Mouse (Mus musculus): ENCODE results near the gene Flad1. TPM values are rescaled to one million over a fixed set of nuclear protein-coding genes. Genes with fewer than 3 reads are reported as not detected.

The Flad1 gene
- polyA plus RNA-seq, 1 experiment from 2014 or later: 32.7 TPM

- Histone ChIP-seq H3K9me3 (replicated peaks) (no peaks in the 10 kb centered on the region), H3K27ac (replicated peaks) (peak overlapping the region; percentile 78), H3K27me3 (replicated peaks) (peaks cover 30% of the 10 kb centered on the region), H3K9ac (replicated peaks) (peak overlapping the region; percentile 35), H3K4me2 (peak overlapping the region; percentile 97), H3K4me3 (replicated peaks) (peak overlapping the region; percentile 48), H3K36me3 (no peaks in the 10 kb centered on the region), H3K4me1 (peaks cover 65% of the 10 kb centered on the region)
- ATAC-seq (ENCODE audit: low FRiP score): peak; percentile 88
- 0% methylated on average over 15 of the region's 15 CpGs for WGBS
These were observed 18.1 kb downstream of the Flad1 start for GRCm38 (mm10) chr3:89393605-89394004.

GRCm38 (mm10) chr3:89392871-89393311, 18.8 kb downstream of the Flad1 start:
- ATAC-seq (ENCODE audit: low FRiP score): no peak
- under 1% methylated on average over 21 of the region's 24 CpGs for WGBS
- peak overlapping the region; percentile 36; the same call in 1 of the 2 replicates for H3K9ac ChIP-seq (replicated peaks)
- no peaks in the 10 kb centered on the region for H3K9me3 ChIP-seq (replicated peaks)
- peaks cover 65% of the 10 kb centered on the region for H3K4me1 ChIP-seq
- peak overlapping the region; percentile 97 for H3K4me2 ChIP-seq
- H3K27me3 ChIP-seq (replicated peaks): peaks cover 28% of the 10 kb centered on the region
- H3K36me3 ChIP-seq: no peaks in the 10 kb centered on the region
- no peak overlapping the region for H3K27ac ChIP-seq (replicated peaks)
- peak overlapping the region; percentile 48 for H3K4me3 ChIP-seq (replicated peaks)

- WGBS: under 1% methylated on average over 51 of the region's 56 CpGs
- Histone ChIP-seq H3K9ac (replicated peaks) (peak overlapping the region; percentile 52), H3K9me3 (replicated peaks) (no peaks in the 10 kb centered on the region), H3K4me1 (peaks cover 71% of the 10 kb centered on the region), H3K36me3 (no peaks in the 10 kb centered on the region), H3K27me3 (replicated peaks) (peaks cover 26% of the 10 kb centered on the region), H3K4me2 (peak overlapping the region; percentile 97), H3K4me3 (replicated peaks) (peak overlapping the region; percentile 48), H3K27ac (replicated peaks) (no peak overlapping the region)
- no peak for ATAC-seq (ENCODE audit: low FRiP score)
These were observed 19.8 kb downstream of the Flad1 start for GRCm38 (mm10) chr3:89391663-89392511.

- Histone ChIP-seq H3K27ac (replicated peaks) (no peak overlapping the region), H3K4me1 (peaks cover 63% of the 10 kb centered on the region)
- WGBS: 13% methylated on average over 18 of the region's 19 CpGs
These were observed 20.7 kb downstream of the Flad1 start for GRCm38 (mm10) chr3:89390699-89391662.

GRCm38 (mm10) chr3:89390111-89390515, 21.6 kb downstream of the Flad1 start:
- Histone ChIP-seq H3K27me3 (replicated peaks) (peaks cover 13% of the 10 kb centered on the region), H3K27ac (replicated peaks) (no peak overlapping the region), H3K4me3 (replicated peaks) (no peak overlapping the region), H3K4me1 (peaks cover 54% of the 10 kb centered on the region), H3K9me3 (replicated peaks) (no peaks in the 10 kb centered on the region), H3K4me2 (no peak overlapping the region), H3K9ac (replicated peaks) (no peak overlapping the region), H3K36me3 (no peaks in the 10 kb centered on the region)
- 43% methylated on average over 4 of the region's 5 CpGs for WGBS
- ATAC-seq (ENCODE audit: low FRiP score): no peak

More at GRCm38 (mm10) chr3:89390699-89391662, 20.7 kb downstream of the Flad1 start:
- peak overlapping the region; percentile 97 for H3K4me2 ChIP-seq
- peak overlapping the region; percentile 48 for H3K4me3 ChIP-seq (replicated peaks)
- ATAC-seq (ENCODE audit: low FRiP score): no peak
- H3K36me3 ChIP-seq: no peaks in the 10 kb centered on the region
- H3K27me3 ChIP-seq (replicated peaks): peaks cover 19% of the 10 kb centered on the region
- H3K9ac ChIP-seq (replicated peaks): peak overlapping the region; percentile 52
- H3K9me3 ChIP-seq (replicated peaks): no peaks in the 10 kb centered on the region

GRCm38 (mm10) chr3:89388901-89389740, 22.5 kb downstream of the Flad1 start:
- Histone ChIP-seq H3K9me3 (replicated peaks) (no peaks in the 10 kb centered on the region), H3K4me3 (replicated peaks) (no peak overlapping the region), H3K4me2 (no peak overlapping the region), H3K9ac (replicated peaks) (no peak overlapping the region), H3K4me1 (peaks cover 44% of the 10 kb centered on the region), H3K27ac (replicated peaks) (no peak overlapping the region), H3K27me3 (replicated peaks) (peaks cover 8% of the 10 kb centered on the region; the same call in 1 of the 2 replicates), H3K36me3 (no peaks in the 10 kb centered on the region)
- ATAC-seq (ENCODE audit: low FRiP score): no peak
- 67% methylated on average over 6 of the region's 6 CpGs for WGBS

- Histone ChIP-seq H3K4me1 (peaks cover 36% of the 10 kb centered on the region), H3K4me2 (no peak overlapping the region), H3K36me3 (no peaks in the 10 kb centered on the region), H3K27me3 (replicated peaks) (peaks cover 5% of the 10 kb centered on the region; the same call in 1 of the 2 replicates), H3K4me3 (replicated peaks) (no peak overlapping the region), H3K9me3 (replicated peaks) (no peaks in the 10 kb centered on the region), H3K27ac (replicated peaks) (no peak overlapping the region), H3K9ac (replicated peaks) (no peak overlapping the region)
- ATAC-seq (ENCODE audit: low FRiP score): peak; percentile 18; the same call in 1 of the 2 replicates
- WGBS: 57% methylated on average over 10 of the region's 11 CpGs
These were observed 23.4 kb downstream of the Flad1 start for GRCm38 (mm10) chr3:89388134-89388881.

GRCm38 (mm10) chr3:89387632-89388031, 24.0 kb downstream of the Flad1 start:
- Histone ChIP-seq H3K4me3 (replicated peaks) (no peak overlapping the region), H3K36me3 (no peaks in the 10 kb centered on the region), H3K9ac (replicated peaks) (no peak overlapping the region), H3K27ac (replicated peaks) (no peak overlapping the region; the same call in 1 of the 2 replicates), H3K9me3 (replicated peaks) (no peaks in the 10 kb centered on the region), H3K4me1 (peaks cover 31% of the 10 kb centered on the region), H3K27me3 (replicated peaks) (peaks cover 1% of the 10 kb centered on the region; the same call in 1 of the 2 replicates), H3K4me2 (no peak overlapping the region)
- no peak for ATAC-seq (ENCODE audit: low FRiP score)
- 80% methylated on average over 11 of the region's 11 CpGs for WGBS

- H3K9me3 ChIP-seq (replicated peaks): no peaks in the 10 kb centered on the region
- H3K4me2 ChIP-seq: no peak overlapping the region
- no peak overlapping the region for H3K9ac ChIP-seq (replicated peaks)
- no peak overlapping the region for H3K4me3 ChIP-seq (replicated peaks)
- H3K27me3 ChIP-seq (replicated peaks): no peaks in the 10 kb centered on the region
- H3K36me3 ChIP-seq: no peaks in the 10 kb centered on the region
- H3K4me1 ChIP-seq: peaks cover 22% of the 10 kb centered on the region
- no peak overlapping the region for H3K27ac ChIP-seq (replicated peaks)
- ATAC-seq (ENCODE audit: low FRiP score): no peak
- WGBS: 58% methylated on average over 17 of the region's 17 CpGs
These were observed 24.9 kb downstream of the Flad1 start for GRCm38 (mm10) chr3:89386438-89387420.
